Mouse (Mus musculus): ENCODE measurements around the gene 1700029I15Rik. TPM values are rescaled to one million over a fixed set of nuclear protein-coding genes. Genes with fewer than 3 reads are reported as not detected.

The 1700029I15Rik gene
- polyA plus RNA-seq, 1 experiment from 2014 or later, result 3.9 TPM

- H3K9ac ChIP-seq (replicated peaks; ENCODE audit: low read depth, low read length), result 0 out of 2 replicates have a peak overlapping the region, but pooled peaks have one; percentile 28
- H3K27ac ChIP-seq (ENCODE audit: low read depth, low read length), result no peak overlapping the region
- no peaks in the 10 kb centered on the region for H3K27me3 ChIP-seq (ENCODE audit: control insufficient read depth, insufficient read depth, low read length)
- H3K36me3 ChIP-seq (ENCODE audit: control insufficient read depth, insufficient read depth, low read length), result peaks cover 39% of the 10 kb centered on the region
- no peak for ATAC-seq (ENCODE audit: low read depth)
- no peaks in the 10 kb centered on the region for H3K9me3 ChIP-seq (ENCODE audit: control insufficient read depth, low read length)
- peaks cover 47% of the 10 kb centered on the region for H3K4me1 ChIP-seq (ENCODE audit: control insufficient read depth, insufficient read depth, low read length)
- 68% methylated on average over 4 of the region's 4 CpGs for WGBS
- H3K4me2 ChIP-seq (ENCODE audit: low read depth, low read length), result peak overlapping the region; percentile 58
- H3K4me3 ChIP-seq (ENCODE audit: low read depth, low read length), result no peak overlapping the region
Observed at GRCm38 (mm10) chr2:92387646-92388045, 5.3 kb downstream of the 1700029I15Rik start.

- peak overlapping the region; percentile 58 for H3K4me2 ChIP-seq (ENCODE audit: low read depth, low read length)
- H3K27ac ChIP-seq (ENCODE audit: low read depth, low read length), result peak overlapping the region; percentile 85; the same call in 1 of the 2 replicates
- H3K27me3 ChIP-seq (ENCODE audit: control insufficient read depth, insufficient read depth, low read length), result no peaks in the 10 kb centered on the region
- H3K4me3 ChIP-seq (ENCODE audit: low read depth, low read length), result peak overlapping the region; percentile 72
- 29% methylated on average over 3 of the region's 3 CpGs for WGBS
- no peaks in the 10 kb centered on the region for H3K9me3 ChIP-seq (ENCODE audit: control insufficient read depth, low read length)
- H3K9ac ChIP-seq (replicated peaks; ENCODE audit: low read depth, low read length), result peak overlapping the region; percentile 87
- no peak for ATAC-seq (ENCODE audit: low read depth)
- H3K4me1 ChIP-seq (ENCODE audit: control insufficient read depth, insufficient read depth, low read length), result peaks cover 51% of the 10 kb centered on the region
- peaks cover 36% of the 10 kb centered on the region for H3K36me3 ChIP-seq (ENCODE audit: control insufficient read depth, insufficient read depth, low read length)
Observed at GRCm38 (mm10) chr2:92388081-92388517, 5.8 kb downstream of the 1700029I15Rik start.

- H3K27me3 ChIP-seq (ENCODE audit: control insufficient read depth, insufficient read depth, low read length), result no peaks in the 10 kb centered on the region
- H3K9ac ChIP-seq (replicated peaks; ENCODE audit: low read depth, low read length), result peak overlapping the region; percentile 87
- peaks cover 31% of the 10 kb centered on the region for H3K36me3 ChIP-seq (ENCODE audit: control insufficient read depth, insufficient read depth, low read length)
- H3K4me1 ChIP-seq (ENCODE audit: control insufficient read depth, insufficient read depth, low read length), result peaks cover 54% of the 10 kb centered on the region
- ATAC-seq (ENCODE audit: low read depth), result peak; percentile 94
- H3K4me3 ChIP-seq (ENCODE audit: low read depth, low read length), result peak overlapping the region; percentile 72
- H3K4me2 ChIP-seq (ENCODE audit: low read depth, low read length), result peak overlapping the region; percentile 58
- WGBS, result 1% methylated on average over 57 of the region's 62 CpGs
- peak overlapping the region; percentile 85 for H3K27ac ChIP-seq (ENCODE audit: low read depth, low read length)
- H3K9me3 ChIP-seq (ENCODE audit: control insufficient read depth, low read length), result no peaks in the 10 kb centered on the region
Observed at GRCm38 (mm10) chr2:92388891-92389641, 6.7 kb downstream of the 1700029I15Rik start.

GRCm38 (mm10) chr2:92389645-92390044, 7.3 kb downstream of the 1700029I15Rik start:
- H3K9ac ChIP-seq (replicated peaks; ENCODE audit: low read depth, low read length), result peak overlapping the region; percentile 87; the same call in 1 of the 2 replicates
- peak overlapping the region; percentile 58 for H3K4me2 ChIP-seq (ENCODE audit: low read depth, low read length)
- WGBS, result under 1% methylated on average over 10 of the region's 10 CpGs
- ATAC-seq (ENCODE audit: low read depth), result peak; percentile 5
- H3K4me1 ChIP-seq (ENCODE audit: control insufficient read depth, insufficient read depth, low read length), result peaks cover 54% of the 10 kb centered on the region
- peak overlapping the region; percentile 85 for H3K27ac ChIP-seq (ENCODE audit: low read depth, low read length)
- no peaks in the 10 kb centered on the region for H3K9me3 ChIP-seq (ENCODE audit: control insufficient read depth, low read length)
- H3K36me3 ChIP-seq (ENCODE audit: control insufficient read depth, insufficient read depth, low read length), result peaks cover 27% of the 10 kb centered on the region
- H3K4me3 ChIP-seq (ENCODE audit: low read depth, low read length), result peak overlapping the region; percentile 72
- H3K27me3 ChIP-seq (ENCODE audit: control insufficient read depth, insufficient read depth, low read length), result no peaks in the 10 kb centered on the region

GRCm38 (mm10) chr2:92390206-92390930, 8.0 kb downstream of the 1700029I15Rik start:
- no peaks in the 10 kb centered on the region for H3K9me3 ChIP-seq (ENCODE audit: control insufficient read depth, low read length)
- peak overlapping the region; percentile 85 for H3K27ac ChIP-seq (ENCODE audit: low read depth, low read length)
- no peak overlapping the region for H3K9ac ChIP-seq (replicated peaks; ENCODE audit: low read depth, low read length)
- peaks cover 19% of the 10 kb centered on the region for H3K36me3 ChIP-seq (ENCODE audit: control insufficient read depth, insufficient read depth, low read length)
- no peak overlapping the region for H3K4me3 ChIP-seq (ENCODE audit: low read depth, low read length)
- no peak for ATAC-seq (ENCODE audit: low read depth)
- WGBS, result 79% methylated on average over 6 of the region's 6 CpGs
- no peaks in the 10 kb centered on the region for H3K27me3 ChIP-seq (ENCODE audit: control insufficient read depth, insufficient read depth, low read length)
- H3K4me1 ChIP-seq (ENCODE audit: control insufficient read depth, insufficient read depth, low read length), result peaks cover 54% of the 10 kb centered on the region
- H3K4me2 ChIP-seq (ENCODE audit: low read depth, low read length), result peak overlapping the region; percentile 58; the same call in 1 of the 2 replicates

GRCm38 (mm10) chr2:92391116-92391515, 8.8 kb downstream of the 1700029I15Rik start:
- Histone ChIP-seq H3K27me3 (ENCODE audit: control insufficient read depth, insufficient read depth, low read length) (no peaks in the 10 kb centered on the region), H3K9ac (replicated peaks; ENCODE audit: low read depth, low read length) (no peak overlapping the region), H3K27ac (ENCODE audit: low read depth, low read length) (peak overlapping the region; percentile 86), H3K36me3 (ENCODE audit: control insufficient read depth, insufficient read depth, low read length) (peaks cover 12% of the 10 kb centered on the region), H3K4me1 (ENCODE audit: control insufficient read depth, insufficient read depth, low read length) (peaks cover 54% of the 10 kb centered on the region), H3K4me3 (ENCODE audit: low read depth, low read length) (no peak overlapping the region), H3K4me2 (ENCODE audit: low read depth, low read length) (peak overlapping the region; percentile 56; the same call in 1 of the 2 replicates), H3K9me3 (ENCODE audit: control insufficient read depth, low read length) (no peaks in the 10 kb centered on the region)
- WGBS, result 84% methylated on average over 8 of the region's 8 CpGs
- no peak for ATAC-seq (ENCODE audit: low read depth)

GRCm38 (mm10) chr2:92391703-92392317, 9.5 kb downstream of the 1700029I15Rik start:
- 18% methylated on average over 11 of the region's 11 CpGs for WGBS
- Histone ChIP-seq H3K4me1 (ENCODE audit: control insufficient read depth, insufficient read depth, low read length) (peaks cover 54% of the 10 kb centered on the region), H3K27ac (ENCODE audit: low read depth, low read length) (peak overlapping the region; percentile 86), H3K4me3 (ENCODE audit: low read depth, low read length) (peak overlapping the region; percentile 26), H3K4me2 (ENCODE audit: low read depth, low read length) (peak overlapping the region; percentile 56), H3K9me3 (ENCODE audit: control insufficient read depth, low read length) (no peaks in the 10 kb centered on the region), H3K27me3 (ENCODE audit: control insufficient read depth, insufficient read depth, low read length) (no peaks in the 10 kb centered on the region), H3K9ac (replicated peaks; ENCODE audit: low read depth, low read length) (peak overlapping the region; percentile 50), H3K36me3 (ENCODE audit: control insufficient read depth, insufficient read depth, low read length) (peaks cover 6% of the 10 kb centered on the region; the same call in 1 of the 2 replicates)
- ATAC-seq (ENCODE audit: low read depth), result no peak

GRCm38 (mm10) chr2:92392318-92393264, 10.3 kb downstream of the 1700029I15Rik start:
- no peaks in the 10 kb centered on the region for H3K27me3 ChIP-seq (ENCODE audit: control insufficient read depth, insufficient read depth, low read length)
- WGBS, result 6% methylated on average over 26 of the region's 26 CpGs
- H3K36me3 ChIP-seq (ENCODE audit: control insufficient read depth, insufficient read depth, low read length), result no peaks in the 10 kb centered on the region
- H3K9me3 ChIP-seq (ENCODE audit: control insufficient read depth, low read length), result no peaks in the 10 kb centered on the region
- peak overlapping the region; percentile 26 for H3K4me3 ChIP-seq (ENCODE audit: low read depth, low read length)
- H3K4me2 ChIP-seq (ENCODE audit: low read depth, low read length), result peak overlapping the region; percentile 56
- no peak for ATAC-seq (ENCODE audit: low read depth)
- H3K9ac ChIP-seq (replicated peaks; ENCODE audit: low read depth, low read length), result peak overlapping the region; percentile 50
- peak overlapping the region; percentile 86 for H3K27ac ChIP-seq (ENCODE audit: low read depth, low read length)
- H3K4me1 ChIP-seq (ENCODE audit: control insufficient read depth, insufficient read depth, low read length), result peaks cover 49% of the 10 kb centered on the region

Measured in neural tube, embryonic 14.5 days (tissue).